Mouse (Mus musculus) heart, postnatal 0 days (tissue): ENCODE results near the gene Rgs13.

Experiments used
- CTCF ChIP-seq: IDR thresholded peaks from 2 replicates; pipeline ENCODE4 v1.5.1; 2016; ENCODE audit warnings: antibody characterized with exemption, control low read depth, low read depth
- EP300 ChIP-seq: IDR thresholded peaks from 2 replicates; pipeline ENCODE4 v1.6.1; 2016; ENCODE audit warnings: antibody characterized with exemption, low read depth

DNA sequence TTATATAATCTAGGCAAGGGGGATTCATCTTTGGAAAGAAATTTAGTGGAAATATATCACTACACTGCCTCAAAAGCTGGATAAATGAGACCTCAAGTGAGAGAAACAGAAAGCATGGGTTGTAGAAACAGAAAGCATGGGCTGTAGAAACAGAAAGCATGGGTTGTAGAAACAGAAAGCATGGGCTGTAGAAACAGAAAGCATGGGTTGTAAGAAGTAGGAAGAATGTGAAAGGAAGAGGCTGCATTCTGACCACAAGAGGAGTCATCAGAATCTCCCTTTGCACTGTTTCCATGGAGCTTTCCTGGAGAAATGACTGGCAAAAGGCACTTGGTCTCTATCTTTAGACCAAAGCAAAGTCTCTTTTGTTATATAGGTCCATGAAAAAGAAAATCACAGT lies 38.1 kb upstream of the Rgs13 start:
- TF ChIP-seq EP300: no peak
- no peak for TF ChIP-seq CTCF
